Mouse (Mus musculus): ENCODE measurements around the gene Kcnrg. TPM values are rescaled to one million over a fixed set of nuclear protein-coding genes. Genes with fewer than 3 reads are reported as not detected.
"Not testable (repeated sequence)": the region's sequence is repeated elsewhere in the genome, so short reads cannot be mapped to it uniquely, and the experiment has no call there.

Kcnrg gene
- polyA plus RNA-seq, 1 experiment: not detected

DNA sequence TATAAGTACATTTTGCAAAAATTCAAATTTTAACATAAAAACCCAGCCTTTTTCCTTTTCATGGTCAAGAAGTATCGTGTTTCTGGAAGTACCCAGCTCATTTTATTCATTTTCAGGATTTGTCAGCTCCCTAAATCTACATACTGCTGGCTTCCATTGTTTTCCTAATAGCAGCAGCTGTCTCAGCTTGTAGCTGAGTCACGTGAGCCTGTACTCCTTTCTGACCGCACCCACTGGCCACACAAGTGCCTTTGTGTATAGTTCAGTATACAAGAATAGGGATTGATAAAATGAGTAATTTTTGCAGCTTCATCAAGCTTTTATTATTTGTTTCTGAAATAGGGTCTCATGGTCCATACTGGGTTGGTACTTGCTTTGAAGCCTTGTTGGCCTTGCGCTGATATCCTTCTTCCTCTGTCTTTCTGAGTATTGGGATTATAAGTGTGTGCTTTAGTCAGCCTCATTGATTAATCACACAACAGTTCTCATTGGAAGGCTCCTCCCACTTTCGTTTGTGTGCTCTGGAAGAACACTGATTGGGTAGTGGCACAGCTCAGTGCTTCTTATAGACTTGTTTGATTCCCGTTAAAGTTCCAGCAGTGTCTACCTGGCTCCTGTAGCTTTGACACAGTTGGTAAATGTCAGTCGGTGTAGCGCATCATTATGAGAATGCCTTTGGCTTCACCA is 4.0 kb upstream of the Kcnrg start:
- peaks cover 4% of the 10 kb centered on the region; the same call in 1 of the 2 replicates for H3K36me3 ChIP-seq (ENCODE audit: control insufficient read depth, insufficient read depth, low read length)
- no peak for TF ChIP-seq CTCF (IDR thresholded peaks at IDR 0.05; ENCODE audit: extremely low read depth, insufficient read length, insufficient replicate concordance, low read depth, low read length)
- no peak for TF ChIP-seq POLR2A (IDR thresholded peaks at IDR 0.05; ENCODE audit: low read depth, low read length)
- no peaks in the 10 kb centered on the region; the same call in 1 of the 2 replicates for H3K4me1 ChIP-seq (ENCODE audit: control insufficient read depth, insufficient read depth, insufficient read length, low read length)
- H3K27me3 ChIP-seq (ENCODE audit: control insufficient read depth, insufficient read depth, low read length): no peaks in the 10 kb centered on the region
- no peak overlapping the region for H3K4me3 ChIP-seq (ENCODE audit: low read depth, low read length)
- H3K27ac ChIP-seq (ENCODE audit: insufficient read depth, low read depth, low read length): no peak overlapping the region
- 81% methylated on average over 8 of the region's 8 CpGs for WGBS

DNA sequence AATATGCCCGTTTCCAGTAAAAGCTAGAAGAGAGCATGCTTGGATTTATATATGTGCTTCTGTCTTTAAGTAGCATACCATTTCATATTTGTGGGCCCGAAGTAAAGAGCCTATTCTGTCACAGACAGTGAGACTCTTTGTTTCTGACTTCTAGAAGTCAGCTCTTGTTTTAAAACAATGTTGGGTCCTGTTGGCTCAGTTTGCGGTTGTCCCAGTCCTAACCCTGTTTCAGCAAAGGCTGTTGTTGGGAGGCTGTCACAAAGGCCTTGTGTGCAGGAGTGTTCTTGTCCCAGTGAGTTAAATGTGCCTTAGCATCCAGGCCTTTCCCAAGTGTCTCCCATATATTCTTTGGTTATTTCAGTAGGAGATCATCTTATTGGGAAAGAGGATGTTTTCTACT is 3.2 kb upstream of the Kcnrg start:
- no peak for TF ChIP-seq POLR2A (IDR thresholded peaks at IDR 0.05; ENCODE audit: low read depth, low read length)
- H3K4me1 ChIP-seq (ENCODE audit: control insufficient read depth, insufficient read depth, insufficient read length, low read length): no peaks in the 10 kb centered on the region; the same call in 1 of the 2 replicates
- no peaks in the 10 kb centered on the region for H3K27me3 ChIP-seq (ENCODE audit: control insufficient read depth, insufficient read depth, low read length)
- H3K27ac ChIP-seq (ENCODE audit: insufficient read depth, low read depth, low read length): no peak overlapping the region
- no peak overlapping the region for H3K4me3 ChIP-seq (ENCODE audit: low read depth, low read length)
- peaks cover 4% of the 10 kb centered on the region; the same call in 1 of the 2 replicates for H3K36me3 ChIP-seq (ENCODE audit: control insufficient read depth, insufficient read depth, low read length)
- 90% methylated on average over 3 of the region's 3 CpGs for WGBS

GRCm38 (mm10) chr14:61606088-61606487 is 1.2 kb upstream of the Kcnrg start:
- not testable (repeated sequence) for H3K4me1 ChIP-seq (ENCODE audit: control insufficient read depth, insufficient read depth, insufficient read length, low read length); H3K27ac ChIP-seq (ENCODE audit: insufficient read depth, low read depth, low read length); H3K27me3 ChIP-seq (ENCODE audit: control insufficient read depth, insufficient read depth, low read length); H3K36me3 ChIP-seq (ENCODE audit: control insufficient read depth, insufficient read depth, low read length); H3K4me3 ChIP-seq (ENCODE audit: low read depth, low read length)
- WGBS: 82% methylated on average over 2 of the region's 2 CpGs

DNA sequence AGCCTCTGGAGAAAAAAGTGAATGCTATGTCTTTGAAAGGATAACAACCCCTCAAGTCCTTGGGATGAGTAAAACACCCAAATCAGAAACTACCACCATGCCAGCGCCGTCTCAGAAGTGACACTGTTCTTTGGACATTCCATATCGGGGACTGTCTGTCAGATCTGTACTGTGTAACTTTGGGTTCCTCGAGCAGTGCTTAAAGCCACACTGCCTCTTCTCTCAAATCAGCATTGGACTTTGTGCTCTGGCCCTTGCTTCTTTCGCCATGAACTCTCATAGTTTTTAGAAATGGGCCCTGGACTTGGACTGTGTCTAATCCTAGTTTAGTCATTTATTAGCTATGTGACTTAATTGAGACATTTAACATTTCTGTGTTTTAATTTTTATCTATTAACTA is 4.5 kb downstream of the Kcnrg start:
- Histone ChIP-seq H3K27me3 (ENCODE audit: control insufficient read depth, insufficient read depth, low read length) (no peaks in the 10 kb centered on the region), H3K36me3 (ENCODE audit: control insufficient read depth, insufficient read depth, low read length) (no peaks in the 10 kb centered on the region), H3K4me3 (ENCODE audit: low read depth, low read length) (no peak overlapping the region), H3K4me1 (ENCODE audit: control insufficient read depth, insufficient read depth, insufficient read length, low read length) (no peaks in the 10 kb centered on the region), H3K27ac (ENCODE audit: insufficient read depth, low read depth, low read length) (no peak overlapping the region)
- TF ChIP-seq POLR2A (IDR thresholded peaks at IDR 0.05; ENCODE audit: low read depth, low read length) (no peak), CTCF (IDR thresholded peaks at IDR 0.05; ENCODE audit: extremely low read depth, insufficient read length, insufficient replicate concordance, low read depth, low read length) (no peak)
- 71% methylated on average over 5 of the region's 5 CpGs for WGBS

GRCm38 (mm10) chr14:61613319-61613718 is 6.1 kb downstream of the Kcnrg start:
- H3K36me3 ChIP-seq (ENCODE audit: control insufficient read depth, insufficient read depth, low read length): no peaks in the 10 kb centered on the region
- H3K27me3 ChIP-seq (ENCODE audit: control insufficient read depth, insufficient read depth, low read length): no peaks in the 10 kb centered on the region
- TF ChIP-seq CTCF (IDR thresholded peaks at IDR 0.05; ENCODE audit: extremely low read depth, insufficient read length, insufficient replicate concordance, low read depth, low read length) (no peak), POLR2A (IDR thresholded peaks at IDR 0.05; ENCODE audit: low read depth, low read length) (no peak)
- 92% methylated on average over 2 of the region's 2 CpGs for WGBS
- no peaks in the 10 kb centered on the region for H3K4me1 ChIP-seq (ENCODE audit: control insufficient read depth, insufficient read depth, insufficient read length, low read length)
- no peak overlapping the region for H3K27ac ChIP-seq (ENCODE audit: insufficient read depth, low read depth, low read length)
- H3K4me3 ChIP-seq (ENCODE audit: low read depth, low read length): no peak overlapping the region

- H3K27ac ChIP-seq (ENCODE audit: insufficient read depth, low read depth, low read length): no peak overlapping the region
- 79% methylated on average over 2 of the region's 2 CpGs for WGBS
- H3K27me3 ChIP-seq (ENCODE audit: control insufficient read depth, insufficient read depth, low read length): no peaks in the 10 kb centered on the region
- H3K36me3 ChIP-seq (ENCODE audit: control insufficient read depth, insufficient read depth, low read length): peaks cover 5% of the 10 kb centered on the region
- TF ChIP-seq CTCF (IDR thresholded peaks at IDR 0.05; ENCODE audit: extremely low read depth, insufficient read length, insufficient replicate concordance, low read depth, low read length): no peak
- TF ChIP-seq POLR2A (IDR thresholded peaks at IDR 0.05; ENCODE audit: low read depth, low read length): no peak
- no peak overlapping the region for H3K4me3 ChIP-seq (ENCODE audit: low read depth, low read length)
- no peaks in the 10 kb centered on the region for H3K4me1 ChIP-seq (ENCODE audit: control insufficient read depth, insufficient read depth, insufficient read length, low read length)
These were observed 13.1 kb downstream of the Kcnrg start for GRCm38 (mm10) chr14:61620371-61620770.

- no peaks in the 10 kb centered on the region for H3K4me1 ChIP-seq (ENCODE audit: control insufficient read depth, insufficient read depth, insufficient read length, low read length)
- no peak for TF ChIP-seq POLR2A (IDR thresholded peaks at IDR 0.05; ENCODE audit: low read depth, low read length)
- no peak for TF ChIP-seq CTCF (IDR thresholded peaks at IDR 0.05; ENCODE audit: extremely low read depth, insufficient read length, insufficient replicate concordance, low read depth, low read length)
- no peak overlapping the region for H3K4me3 ChIP-seq (ENCODE audit: low read depth, low read length)
- H3K36me3 ChIP-seq (ENCODE audit: control insufficient read depth, insufficient read depth, low read length): peaks cover 14% of the 10 kb centered on the region
- H3K27me3 ChIP-seq (ENCODE audit: control insufficient read depth, insufficient read depth, low read length): no peaks in the 10 kb centered on the region
- H3K27ac ChIP-seq (ENCODE audit: insufficient read depth, low read depth, low read length): no peak overlapping the region
These were observed 28.7 kb downstream of the Kcnrg start for GRCm38 (mm10) chr14:61635969-61636368.

GRCm38 (mm10) chr14:61642668-61643067 is 35.4 kb downstream of the Kcnrg start:
- 43% methylated on average over 1 of the region's 1 CpGs for WGBS
- Histone ChIP-seq H3K4me1 (ENCODE audit: control insufficient read depth, insufficient read depth, insufficient read length, low read length) (no peaks in the 10 kb centered on the region), H3K36me3 (ENCODE audit: control insufficient read depth, insufficient read depth, low read length) (peaks cover 2% of the 10 kb centered on the region), H3K27ac (ENCODE audit: insufficient read depth, low read depth, low read length) (no peak overlapping the region), H3K27me3 (ENCODE audit: control insufficient read depth, insufficient read depth, low read length) (no peaks in the 10 kb centered on the region), H3K4me3 (ENCODE audit: low read depth, low read length) (no peak overlapping the region)
- no peak for TF ChIP-seq POLR2A (IDR thresholded peaks at IDR 0.05; ENCODE audit: low read depth, low read length)
- no peak for TF ChIP-seq CTCF (IDR thresholded peaks at IDR 0.05; ENCODE audit: extremely low read depth, insufficient read length, insufficient replicate concordance, low read depth, low read length)

All from small intestine, adult 2 months (tissue).